In the genomic region with DNA sequence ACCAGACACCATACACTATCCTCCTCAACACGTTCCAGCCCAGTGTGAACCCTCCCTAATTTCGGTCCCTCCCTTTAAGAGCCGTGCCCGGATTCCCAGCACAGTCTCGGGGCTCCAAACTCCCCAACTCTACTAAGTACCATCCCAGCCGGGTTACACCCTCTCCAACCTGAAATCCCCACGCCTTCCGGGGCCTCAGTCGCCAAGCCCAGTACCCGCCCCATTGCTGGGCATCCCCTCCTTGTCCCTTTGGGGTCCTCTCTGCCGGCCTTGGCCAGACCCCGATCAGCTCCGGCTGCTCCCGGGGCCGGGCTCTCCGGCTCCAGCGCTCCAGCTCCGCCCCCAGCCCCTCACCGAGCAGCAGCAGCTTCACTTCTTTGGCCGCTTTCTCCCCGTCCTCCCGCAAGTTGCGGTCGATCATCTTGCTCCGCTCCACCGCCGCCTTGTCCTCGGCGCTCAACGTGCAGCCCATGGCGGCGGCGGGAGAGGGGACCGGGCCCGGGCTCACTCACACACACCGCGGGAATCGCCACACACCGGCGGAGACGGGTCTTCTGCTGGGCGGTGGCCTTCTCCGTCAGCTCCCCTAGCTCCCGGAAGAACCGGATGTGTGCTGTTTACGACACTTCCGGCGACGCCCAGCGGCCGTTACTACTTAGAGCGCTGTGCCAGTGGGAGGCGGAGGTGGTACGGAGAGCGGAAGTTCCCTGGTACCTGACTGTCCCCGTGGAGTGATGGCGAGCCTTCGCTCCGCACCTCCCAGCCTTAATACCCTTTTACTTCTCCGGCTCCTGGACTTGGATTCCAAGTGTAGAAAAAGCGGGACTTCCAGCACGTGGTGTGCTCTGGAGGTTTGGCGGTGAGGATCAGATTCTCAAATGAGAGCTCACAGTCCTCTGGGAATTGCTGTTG, we compare ENCODE assay signal across 8 mouse cellular contexts. TPM values are rescaled to one million over a fixed set of nuclear protein-coding genes. Genes with fewer than 3 reads are reported as not detected.
DNase-seq lines count a peak whose midpoint lies in the region; ATAC-seq lines count a peak whose summit lies in the region.

A gene (minus strand): TSS at position 613 of the 912 bp plus-strand sequence.

- DNase-seq in adipocyte (ENCODE audit: low spot score) = peak; percentile 92
- DNase-seq in embryo, embryonic 10 days (ENCODE audit: low spot score) = peak; percentile 98
- peak; percentile 87 for DNase-seq in gastrocnemius, postnatal 10 days
- peak; percentile 97 for DNase-seq in induced T-regulatory cell, adult 2 months (ENCODE audit: low read depth)
- peak; percentile 62 to 90 for DNase-seq in left cerebral cortex, adult 9 months (ENCODE audit: low spot score in 2 of 2)
- peak; percentile 86 for DNase-seq in right cerebral cortex, postnatal 14 days
- DNase-seq in urinary bladder, postnatal 36 days (ENCODE audit: low spot score in 2 of 2) = peak; percentile 90 to 92

- ATAC-seq in megakaryocyte progenitor cell, adult 5-6 weeks (replicated peaks; ENCODE audit: poor library complexity) = peak; percentile 92

RNA-seq across cellular contexts. Expression of the gene that starts here (rescaled TPM):
- total RNA-seq in gastrocnemius, postnatal 10 days (2021) = 10 to 100 TPM; 28.2 to 33.2 TPM
- 143 and 147 TPM in 2 replicates for total RNA-seq in megakaryocyte progenitor cell, adult 5-6 weeks (2015)
- total RNA-seq in megakaryocyte progenitor cell, adult 5-6 weeks (2017) = 167 TPM in 2 replicates

Comparison
In these comparisons a context has a peak if more than half of its experiments do, and no peak if none do; other contexts are left out.
1. Peak in every context shown above with its lines: DNase-seq and ATAC-seq.
2. RNA of the gene that starts here (total RNA-seq): 143 to 167 TPM in megakaryocyte progenitor cell, adult 5-6 weeks; 28.2 to 33.2 TPM in gastrocnemius, postnatal 10 days; every median in the first group is over 4 times any median in the second.